Mouse (Mus musculus) left cerebral cortex, postnatal 36 days (tissue): ENCODE results near the gene Serpine3. TPM values are rescaled to one million over a fixed set of nuclear protein-coding genes. Genes with fewer than 3 reads are reported as not detected.
"Not testable (repeated sequence)": the region's sequence is repeated elsewhere in the genome, so short reads cannot be mapped to it uniquely, and the experiment has no call there.

Experiments used
- DNase-seq, 2 experiments: peaks; one replicate each; pipeline ENCODE4 v3.0.0; 2021 to 2022; ENCODE audit warnings: low spot score in 2 of 2, mixed read lengths in 1 of 2
- intact Hi-C: fragments of 180-260 bp; cut with DNase I; formaldehyde crosslinking; loops from one replicate; pipeline ENCODE4 v1.15.1; 2025
- total RNA-seq, 2 experiments: library from RNA; stranded (reverse); gene quantifications; 2 replicates each; pipeline ENCODE4 v1.2.3; 2021

Serpine3 gene
- total RNA-seq, result not detected

GRCm38 (mm10) chr14:62663367-62663766, at the start of gene Serpine3:
Gene Serpine3, plus strand, starts transcription at chr14:62663667.
- intact Hi-C loops, result no loop called here

GRCm38 (mm10) chr14:62622393-62622792, 41.1 kb upstream of the Serpine3 start:
- DNase-seq, result no peak
- intact Hi-C loops, result no loop called here

More at GRCm38 (mm10) chr14:62663367-62663766, at the start of gene Serpine3:
- DNase-seq, result no peak

GRCm38 (mm10) chr14:62627951-62628350, 35.5 kb upstream of the Serpine3 start:
- intact Hi-C loops, result no loop called here
- no peak for DNase-seq

GRCm38 (mm10) chr14:62637436-62638344, 25.8 kb upstream of the Serpine3 start:
- intact Hi-C loops, result no loop called here

GRCm38 (mm10) chr14:62638345-62638702, 25.1 kb upstream of the Serpine3 start:
- intact Hi-C loops, result no loop called here
- no peak for DNase-seq

More at GRCm38 (mm10) chr14:62637436-62638344, 25.8 kb upstream of the Serpine3 start:
- peak; percentile 32 to 42 for DNase-seq

- intact Hi-C loops, result no loop called here
- peak; percentile 27 to 39 for DNase-seq
These were observed 24.4 kb upstream of the Serpine3 start for GRCm38 (mm10) chr14:62639111-62639510.

- no peak for DNase-seq
- intact Hi-C loops, result no loop called here
These were observed 23.9 kb upstream of the Serpine3 start for GRCm38 (mm10) chr14:62639551-62639950.

GRCm38 (mm10) chr14:62640396-62640795, 23.1 kb upstream of the Serpine3 start:
- no peak for DNase-seq
- intact Hi-C loops, result no loop called here

- DNase-seq, intact Hi-C loops: not testable (repeated sequence)
These were observed 21.1 kb upstream of the Serpine3 start for GRCm38 (mm10) chr14:62642368-62642767.

- intact Hi-C loops, result no loop called here
These were observed 15.1 kb upstream of the Serpine3 start for GRCm38 (mm10) chr14:62648405-62648804.

GRCm38 (mm10) chr14:62650376-62650775, 13.1 kb upstream of the Serpine3 start:
- intact Hi-C loops, result no loop called here
- DNase-seq, result no peak

More at GRCm38 (mm10) chr14:62648405-62648804, 15.1 kb upstream of the Serpine3 start:
- DNase-seq, result no peak

- no peak for DNase-seq
- intact Hi-C loops, result no loop called here
These were observed 11.7 kb upstream of the Serpine3 start for GRCm38 (mm10) chr14:62651771-62652170.

GRCm38 (mm10) chr14:62655996-62656395, 7.5 kb upstream of the Serpine3 start:
- DNase-seq, result no peak
- intact Hi-C loops, result no loop called here

- DNase-seq, result no peak
- intact Hi-C loops, result no loop called here
These were observed 6.0 kb upstream of the Serpine3 start for GRCm38 (mm10) chr14:62657469-62657868.

- intact Hi-C loops, result no loop called here
- DNase-seq, result no peak
These were observed 1.1 kb upstream of the Serpine3 start for GRCm38 (mm10) chr14:62662381-62662780.

- intact Hi-C loops, result no loop called here
- DNase-seq, result no peak
These were observed 1.7 kb downstream of the Serpine3 start for GRCm38 (mm10) chr14:62664976-62665673.

- intact Hi-C loops, result no loop called here
- DNase-seq, result no peak
These were observed 10.2 kb downstream of the Serpine3 start for GRCm38 (mm10) chr14:62673646-62674045.

GRCm38 (mm10) chr14:62718161-62718560, 54.7 kb downstream of the Serpine3 start:
- intact Hi-C loops, result no loop called here
- DNase-seq, result no peak

GRCm38 (mm10) chr14:62721625-62722024, 58.2 kb downstream of the Serpine3 start:
- DNase-seq, result no peak
- intact Hi-C loops, result no loop called here

- DNase-seq, result no peak
- intact Hi-C loops, result no loop called here
These were observed 61.1 kb downstream of the Serpine3 start for GRCm38 (mm10) chr14:62724560-62724959.

GRCm38 (mm10) chr14:62731902-62732301, 68.4 kb downstream of the Serpine3 start:
- DNase-seq, result no peak
- intact Hi-C loops, result no loop called here
